Mouse (Mus musculus) frontal cortex, postnatal 10 days (tissue): ENCODE data around the gene Numb.

Experiments
- DNase-seq, 2 experiments: peaks; one replicate each; pipeline ENCODE4 v3.0.0; 2022; ENCODE audit warnings: low spot score in 2 of 2, mixed read lengths in 1 of 2

Gene Numb

DNA sequence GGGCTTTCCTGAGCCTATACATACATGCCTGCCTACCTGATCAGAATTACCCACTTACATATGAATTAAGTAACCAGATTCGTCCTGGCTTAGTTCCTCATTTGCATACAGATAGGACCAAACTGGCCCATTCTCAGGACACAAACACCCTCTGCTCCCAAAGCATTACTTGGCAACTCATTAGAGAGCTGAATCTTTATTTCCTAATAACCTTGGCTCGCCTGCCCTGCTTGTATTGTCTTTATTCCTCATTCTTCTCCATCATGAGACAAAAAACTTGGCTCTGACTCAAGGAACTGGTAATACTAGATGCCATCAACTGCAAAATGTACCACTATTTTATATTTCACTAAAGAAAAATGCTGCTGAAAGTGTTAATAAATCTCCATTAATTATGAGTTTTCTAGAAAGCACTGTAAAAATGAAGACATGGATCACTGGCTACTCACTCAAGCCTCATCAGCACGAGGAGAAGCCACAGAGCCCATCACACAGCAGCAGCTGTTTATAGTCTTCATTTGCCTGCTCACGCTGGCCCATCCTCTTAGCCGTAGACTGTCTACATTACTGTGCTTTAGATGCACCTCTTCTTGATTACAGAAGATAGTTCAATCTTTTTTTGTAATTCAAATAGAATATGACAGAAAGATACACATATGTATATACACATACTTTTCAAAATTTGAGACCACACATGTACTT, 69.1 kb downstream of the Numb start:
- no peak for DNase-seq

DNA sequence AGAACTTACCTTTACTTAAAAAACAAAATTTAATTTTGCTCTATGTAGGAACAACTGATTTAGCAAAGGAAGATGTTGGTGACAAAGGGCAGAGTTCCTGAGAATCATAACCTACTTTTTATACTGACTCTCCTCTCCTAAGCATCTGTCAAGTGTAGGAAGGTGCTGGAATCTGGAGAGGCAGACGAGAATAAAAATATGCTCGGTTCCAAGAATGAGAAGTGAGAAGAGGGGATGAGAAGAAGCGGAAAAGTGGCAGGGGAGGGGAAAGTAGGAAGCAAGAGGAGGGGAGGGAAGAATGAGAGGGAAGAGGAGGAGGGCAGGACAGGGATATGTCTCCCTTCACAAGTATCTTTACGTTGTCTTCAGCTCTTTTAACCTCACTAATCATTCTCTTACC, 71.4 kb downstream of the Numb start:
- no peak for DNase-seq

DNA sequence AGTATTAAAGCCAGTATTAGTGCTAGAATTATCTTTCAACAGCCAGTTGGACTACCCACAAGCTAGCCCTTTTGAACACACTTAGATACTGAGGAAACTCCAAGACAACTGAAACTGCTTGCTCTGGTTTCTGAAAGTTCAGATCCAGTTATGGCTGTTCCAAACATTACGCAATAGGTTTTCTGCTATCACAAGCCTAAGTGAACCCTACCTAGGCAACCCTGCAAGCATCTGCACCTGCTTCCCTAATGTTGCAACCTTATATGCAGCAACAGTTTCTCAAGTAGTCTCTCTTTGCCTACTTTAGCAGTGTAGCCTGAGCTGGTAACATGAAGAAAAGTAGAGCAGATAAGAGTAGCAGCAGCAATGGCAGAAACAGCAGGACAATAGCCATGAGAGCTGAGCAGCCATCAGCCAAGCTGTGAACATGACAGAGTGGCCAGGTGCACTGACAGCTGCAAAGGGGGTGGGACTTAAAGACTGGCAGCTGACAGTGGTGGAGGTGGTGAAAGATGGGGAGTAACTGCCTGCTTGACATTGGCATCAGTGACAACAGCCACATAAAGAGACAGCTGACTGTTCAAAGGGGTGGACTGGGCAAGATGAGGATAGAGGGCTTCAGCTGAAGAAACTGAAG, 73.0 kb downstream of the Numb start:
- DNase-seq: no peak

DNA sequence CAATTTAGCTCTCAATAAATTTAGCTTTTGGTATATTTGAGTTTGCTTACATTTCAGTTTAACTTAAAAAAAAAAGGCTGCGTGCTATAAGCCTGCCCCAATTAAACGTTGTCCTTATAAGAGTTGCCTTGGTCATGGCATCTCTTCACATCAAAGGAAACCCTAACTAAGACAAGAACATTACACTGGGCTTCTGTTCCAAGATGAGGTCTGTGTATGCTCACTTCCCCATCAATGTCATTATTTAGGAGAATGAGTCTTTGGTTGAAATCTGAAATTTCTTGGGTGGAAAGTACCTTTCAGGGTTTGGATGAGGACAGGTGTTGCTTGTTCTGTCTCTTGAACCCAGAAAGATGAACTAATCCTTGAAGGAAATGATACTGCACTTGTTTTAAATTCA, 73.9 kb downstream of the Numb start:
- no peak for DNase-seq

DNA sequence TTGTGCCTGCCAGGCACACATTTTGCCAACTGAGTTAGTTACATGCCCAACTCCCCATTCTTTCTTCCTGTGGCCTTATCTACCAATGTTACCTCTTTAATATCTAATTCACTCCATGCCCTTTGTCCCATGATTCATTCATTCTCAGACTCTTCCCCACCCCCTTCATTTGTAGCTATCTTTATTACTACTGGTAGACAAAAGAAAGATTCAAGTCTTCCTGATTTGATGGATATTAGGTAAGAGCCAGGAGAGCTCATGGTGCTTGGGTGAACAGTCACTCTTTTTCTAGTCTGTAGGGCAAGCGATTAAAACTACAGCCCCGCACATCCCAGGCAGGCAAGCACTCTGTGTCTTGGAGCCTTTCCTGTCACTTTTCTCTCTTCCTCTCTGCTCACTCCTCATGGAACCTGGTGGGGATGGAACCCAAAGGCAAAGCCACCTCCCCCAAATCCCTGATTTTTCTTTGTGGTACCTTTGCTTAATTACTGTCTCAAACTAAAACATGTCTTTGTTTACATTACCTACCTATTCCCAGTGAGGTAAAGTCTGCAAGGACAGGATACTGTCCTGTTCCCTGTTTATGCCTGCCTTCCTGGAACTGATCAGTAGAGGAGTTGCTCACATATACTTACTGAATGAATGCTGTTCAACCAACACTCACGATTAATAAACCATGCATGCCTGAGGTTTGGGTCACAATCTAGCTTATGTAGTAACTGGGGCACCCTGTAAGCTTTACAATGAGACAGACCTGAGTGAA, 78.9 kb downstream of the Numb start:
- no peak for DNase-seq

DNA sequence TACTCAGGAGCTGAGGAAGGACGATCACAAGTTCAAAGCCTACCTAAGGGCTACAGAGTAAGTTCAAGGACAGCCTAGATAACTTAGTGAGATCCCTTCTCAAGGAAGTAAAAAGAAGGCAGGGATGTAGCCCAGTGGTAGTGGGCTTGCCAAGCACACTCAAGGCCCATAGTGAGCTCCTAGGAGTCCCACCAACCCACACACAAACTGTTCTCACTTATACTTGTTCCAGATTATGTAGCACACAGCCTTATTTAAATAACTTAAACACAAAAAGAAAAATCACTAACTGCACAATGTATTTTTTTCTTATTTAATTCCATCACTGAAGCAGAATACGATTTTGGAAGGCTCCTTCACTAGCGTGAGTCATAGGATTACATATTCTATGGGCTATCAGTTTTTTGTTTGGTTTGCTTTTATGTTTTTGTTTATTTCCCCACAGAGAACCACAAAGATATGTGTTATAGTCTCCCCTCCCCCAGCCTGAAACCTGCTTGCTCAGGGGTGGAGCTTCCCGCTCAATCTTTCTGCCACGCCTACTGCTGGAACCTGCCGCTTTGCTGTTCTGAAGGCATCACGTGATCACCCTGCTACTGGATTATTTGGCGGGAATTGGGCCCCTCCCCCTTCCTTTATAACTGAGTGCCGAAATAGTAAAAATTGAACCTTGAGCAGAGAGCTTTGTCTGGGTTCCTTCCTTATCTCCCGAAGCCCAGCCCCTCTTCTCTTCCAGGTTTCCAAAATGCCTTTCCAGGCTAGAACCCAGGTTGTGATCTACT, 80.1 kb downstream of the Numb start:
- no peak for DNase-seq

DNA sequence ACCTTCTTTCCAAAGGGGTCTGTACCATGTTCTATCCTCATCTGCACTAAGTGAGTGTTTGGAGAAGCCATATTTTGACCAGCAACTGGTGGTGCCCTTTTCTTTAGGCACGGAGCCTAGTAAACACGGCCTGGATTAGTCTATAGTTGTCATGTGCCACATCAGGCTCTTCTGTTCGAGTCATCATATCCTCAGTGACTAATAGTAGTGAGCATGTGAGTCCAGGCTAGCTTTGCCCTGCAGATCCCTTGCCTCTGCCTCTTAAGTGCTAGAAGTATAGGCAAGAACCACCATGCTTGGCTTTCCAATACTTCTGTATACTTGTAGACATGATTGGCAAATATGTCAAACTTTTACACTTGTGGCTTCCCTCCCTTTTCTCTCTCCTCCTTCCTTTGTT, 87.8 kb downstream of the Numb start:
- no peak for DNase-seq

DNA sequence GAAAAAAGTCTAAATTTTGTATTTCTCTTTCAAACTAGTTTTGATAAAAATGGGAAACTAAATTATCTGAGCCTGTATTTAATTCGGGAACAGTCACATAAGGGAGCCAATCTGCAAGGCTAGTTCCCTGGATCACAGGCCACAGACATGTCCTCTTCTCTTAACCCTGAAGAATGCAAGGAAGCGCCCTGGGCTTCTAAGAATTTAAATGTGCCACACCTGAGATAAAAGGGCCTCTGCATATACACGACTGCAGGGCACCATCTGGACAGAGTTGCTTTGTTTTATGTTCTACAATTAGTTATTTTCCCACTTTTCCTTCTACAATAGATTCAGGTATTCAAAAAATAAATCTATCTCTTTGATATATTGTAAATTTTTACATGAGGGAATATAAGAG, 91.3 kb downstream of the Numb start:
- no peak for DNase-seq

DNA sequence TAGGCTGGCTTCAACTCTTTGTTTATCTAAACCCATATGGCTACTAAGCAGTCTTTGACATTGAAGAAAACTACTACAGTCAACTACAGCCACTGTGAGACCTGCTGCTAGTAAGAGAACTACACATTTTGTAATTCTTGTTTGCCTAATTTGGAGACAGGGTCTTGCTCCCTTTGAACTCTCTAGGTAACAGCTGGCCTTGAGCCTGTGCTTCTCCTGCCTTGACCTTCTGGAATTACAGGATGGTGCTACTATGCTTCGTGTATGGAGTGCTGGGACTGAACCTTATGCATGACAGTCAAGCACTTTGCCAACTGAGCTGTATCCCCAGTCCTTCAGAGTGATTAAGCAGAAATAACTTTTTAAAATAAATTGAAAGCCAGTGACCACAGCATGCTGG, 105.1 kb downstream of the Numb start:
- no peak for DNase-seq

DNA sequence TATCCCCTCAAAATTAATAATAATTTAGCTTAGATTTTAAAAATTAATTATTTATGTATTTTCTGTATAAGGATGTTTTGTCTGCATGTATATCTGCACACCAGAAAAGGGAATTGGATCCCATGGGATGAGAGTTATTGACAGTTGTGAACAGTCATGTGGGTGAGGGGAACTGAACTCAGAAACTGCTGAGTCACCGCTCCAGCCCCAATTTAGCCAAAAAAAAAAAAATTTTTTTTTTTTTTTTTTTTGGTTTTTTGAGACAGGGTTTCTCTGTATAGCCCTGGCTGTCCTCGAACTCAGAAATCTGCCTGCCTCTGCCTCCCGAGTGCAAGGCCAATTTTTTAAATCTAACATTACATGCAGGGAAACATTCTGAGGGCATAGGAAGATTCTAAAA, 109.8 kb downstream of the Numb start:
- no peak for DNase-seq

DNA sequence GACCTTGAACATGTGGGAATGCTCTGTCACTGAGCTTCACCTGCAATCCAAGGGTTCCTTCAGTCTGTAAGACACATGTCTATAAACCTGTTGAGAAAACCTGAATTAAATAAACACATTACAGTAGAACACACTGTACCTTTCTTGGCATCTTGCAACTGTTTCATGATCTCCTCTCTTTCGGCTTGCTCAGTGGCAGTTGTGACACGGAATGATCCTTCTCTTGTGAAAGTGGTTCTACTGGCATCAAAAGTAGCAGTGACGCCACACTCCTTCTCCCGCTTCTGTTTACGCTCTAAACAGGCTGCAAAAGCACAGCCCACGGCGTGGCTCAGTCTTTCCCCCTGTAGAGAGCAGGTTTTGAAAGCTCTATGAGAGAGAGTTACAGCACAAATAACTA, 118.1 kb downstream of the Numb start:
- DNase-seq: no peak

DNA sequence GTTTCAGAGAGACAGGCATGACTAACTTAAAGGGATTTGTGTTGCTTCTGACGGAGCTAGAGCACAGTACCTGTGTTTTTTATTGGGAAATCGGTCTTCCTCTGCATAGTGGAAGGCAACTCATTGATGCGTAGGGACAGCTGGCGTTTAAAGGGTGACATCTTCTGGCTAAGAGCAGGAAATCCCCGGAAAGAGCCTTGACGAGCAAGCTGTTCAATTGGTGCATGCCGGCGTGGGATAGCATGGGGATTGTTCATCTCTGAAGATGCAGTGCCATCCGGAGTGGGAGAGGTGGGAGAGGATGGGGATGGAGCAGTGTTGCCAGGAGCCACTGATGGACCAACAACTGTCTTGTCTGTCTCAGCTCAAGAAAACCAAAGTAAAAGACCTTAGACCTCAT, 120.8 kb downstream of the Numb start:
- DNase-seq: no peak

DNA sequence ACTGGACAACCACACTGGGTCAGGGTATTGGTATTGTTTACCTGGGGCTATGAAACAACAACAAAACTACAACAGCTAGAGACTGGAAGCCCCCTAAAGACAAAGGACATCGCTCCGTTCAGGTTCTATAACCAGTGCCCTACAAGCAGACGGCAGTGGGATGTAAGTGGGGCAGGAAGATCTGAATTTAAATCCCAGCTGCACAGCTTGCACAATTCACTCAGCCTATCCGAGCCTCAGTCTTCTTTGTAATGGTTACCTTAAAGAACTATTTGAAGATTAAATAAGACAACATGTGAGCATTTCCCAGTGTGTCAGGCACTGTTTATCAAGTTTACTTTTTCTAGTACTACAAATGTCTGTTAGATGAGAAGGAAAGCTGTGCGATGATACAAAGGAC, 123.4 kb downstream of the Numb start:
- DNase-seq: peak in 1 of 2 experiments; percentile 1

DNA sequence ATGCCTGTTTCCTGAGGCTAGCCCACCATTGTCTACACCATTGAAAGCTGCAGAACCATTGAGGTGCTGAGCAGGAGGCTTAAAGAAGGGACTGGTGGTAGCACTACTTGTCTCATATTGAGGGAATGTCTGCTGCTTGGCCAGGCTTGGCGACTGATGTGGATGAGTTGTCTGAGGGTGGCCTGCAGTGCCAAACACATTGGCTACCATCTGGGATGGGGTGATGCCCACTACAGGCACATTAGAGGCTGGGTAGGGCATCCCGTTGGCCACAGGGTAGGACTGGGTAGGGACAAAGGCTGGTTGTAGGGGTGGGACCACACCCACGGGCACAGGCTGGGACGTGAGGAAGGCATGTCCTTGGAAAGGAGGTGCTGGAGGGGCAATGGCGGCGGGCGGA, 126.1 kb downstream of the Numb start:
- peak in 1 of 2 experiments; percentile 5 for DNase-seq

DNA sequence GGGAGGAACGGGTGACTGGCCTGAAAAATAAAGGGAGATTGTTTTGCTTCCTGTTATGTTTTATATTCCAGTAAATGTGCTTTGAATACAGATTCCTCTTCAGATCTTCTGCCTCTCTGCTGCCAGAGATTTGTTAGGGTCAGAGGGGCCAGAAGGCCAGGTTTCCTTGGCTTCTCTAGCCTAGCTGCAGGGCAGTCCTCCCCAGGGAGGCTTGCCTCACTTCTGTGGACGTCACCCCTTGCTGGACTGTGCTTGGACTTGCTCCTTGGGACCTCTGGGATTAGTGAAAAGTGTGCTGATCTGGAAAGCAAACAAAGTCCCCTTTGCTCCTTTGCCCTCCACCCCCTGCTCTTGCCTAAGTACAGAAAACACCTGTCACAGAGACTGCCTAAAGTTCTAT, 126.7 kb downstream of the Numb start:
- DNase-seq: peak in 1 of 2 experiments; percentile 3

DNA sequence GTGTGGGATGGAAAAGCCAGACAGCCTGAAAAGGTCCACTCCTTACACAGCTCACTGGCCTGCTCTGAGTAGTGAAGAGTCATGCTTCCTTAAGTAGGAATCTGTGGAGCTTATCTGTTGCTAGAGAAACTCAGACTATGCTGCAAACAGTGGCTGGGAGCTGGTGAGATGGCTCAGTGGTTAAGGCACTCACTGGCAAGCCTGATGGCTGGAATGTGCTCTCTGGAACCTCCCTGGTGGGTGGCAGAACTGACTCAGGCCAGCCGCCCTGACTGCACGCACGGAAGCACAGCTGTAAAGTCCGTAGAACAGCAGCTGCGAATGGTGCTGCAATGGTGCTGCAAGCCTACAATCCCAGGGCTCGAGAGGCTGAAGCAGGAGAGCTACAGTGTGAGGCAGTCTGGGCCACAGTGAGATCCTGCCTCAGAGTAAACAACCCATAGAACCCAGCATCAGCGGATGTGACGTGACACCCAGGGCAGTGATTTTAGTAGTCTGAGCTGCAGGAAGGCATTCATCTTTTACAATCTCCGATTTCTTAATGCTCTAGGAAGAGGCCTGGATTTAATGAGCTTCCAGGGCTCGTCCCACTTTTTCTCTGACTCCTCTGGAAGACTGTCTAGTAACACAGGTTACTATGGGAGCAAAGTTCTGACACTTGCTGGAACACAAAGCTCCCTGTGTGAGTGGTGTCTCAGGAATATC, 128.9 kb downstream of the Numb start:
- no peak for DNase-seq

DNA sequence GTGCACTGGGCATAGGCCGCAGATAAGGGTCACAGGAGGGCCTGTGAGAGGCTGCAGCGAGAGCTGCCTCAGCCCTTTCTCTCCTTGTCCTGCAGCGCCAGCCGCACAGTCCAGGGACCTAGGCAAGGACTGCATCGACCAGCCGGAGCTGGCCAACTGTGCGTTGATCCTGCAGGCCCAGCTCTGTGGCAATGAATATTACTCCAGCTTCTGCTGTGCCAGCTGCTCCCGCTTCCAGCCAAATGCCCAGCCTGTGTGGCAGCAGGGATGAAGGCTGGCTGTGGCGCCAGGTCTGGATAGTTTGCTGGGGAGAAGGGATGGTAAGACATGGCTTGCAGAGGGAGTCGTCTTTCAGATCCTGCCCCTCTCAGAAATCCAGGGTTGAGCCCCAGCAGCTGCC, 130.0 kb downstream of the Numb start:
- no peak for DNase-seq

DNA sequence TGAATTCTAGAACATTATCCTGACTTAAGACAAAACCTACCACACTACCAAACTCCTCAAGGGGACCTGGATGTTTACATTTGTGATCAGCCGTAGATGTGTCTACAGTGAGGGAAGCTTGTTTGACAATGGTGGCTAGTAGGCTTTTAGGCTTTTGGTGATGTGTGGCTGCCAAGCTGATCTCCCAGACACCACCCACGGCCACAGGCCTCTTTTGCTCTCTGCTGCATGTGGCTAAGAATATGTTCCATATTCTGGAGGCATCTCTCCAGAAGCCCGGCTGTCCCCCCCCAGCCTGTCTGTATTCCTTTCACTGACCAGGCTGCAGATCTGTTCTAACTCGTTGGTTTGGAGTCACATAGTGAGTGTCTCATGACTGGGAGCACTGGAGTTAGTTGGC, 131.0 kb downstream of the Numb start:
- no peak for DNase-seq

DNA sequence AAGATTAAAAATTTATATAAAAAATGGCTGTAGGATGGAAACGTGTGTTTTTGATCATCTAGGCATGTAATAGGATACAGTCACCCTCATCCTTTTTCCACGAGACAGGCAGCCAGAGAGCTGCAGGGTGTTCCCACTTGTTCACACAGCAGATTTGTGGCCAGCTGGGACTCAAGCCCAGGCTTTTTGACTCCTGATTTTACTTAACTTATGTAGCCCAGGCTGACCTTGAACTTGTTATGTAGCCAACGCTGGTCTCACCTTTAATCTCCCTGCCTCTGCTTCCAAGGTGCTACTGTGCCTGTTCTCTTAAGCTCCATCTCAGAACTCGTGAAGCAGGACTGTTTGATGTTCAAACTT, 132.0 kb downstream of the Numb start:
- no peak for DNase-seq

DNA sequence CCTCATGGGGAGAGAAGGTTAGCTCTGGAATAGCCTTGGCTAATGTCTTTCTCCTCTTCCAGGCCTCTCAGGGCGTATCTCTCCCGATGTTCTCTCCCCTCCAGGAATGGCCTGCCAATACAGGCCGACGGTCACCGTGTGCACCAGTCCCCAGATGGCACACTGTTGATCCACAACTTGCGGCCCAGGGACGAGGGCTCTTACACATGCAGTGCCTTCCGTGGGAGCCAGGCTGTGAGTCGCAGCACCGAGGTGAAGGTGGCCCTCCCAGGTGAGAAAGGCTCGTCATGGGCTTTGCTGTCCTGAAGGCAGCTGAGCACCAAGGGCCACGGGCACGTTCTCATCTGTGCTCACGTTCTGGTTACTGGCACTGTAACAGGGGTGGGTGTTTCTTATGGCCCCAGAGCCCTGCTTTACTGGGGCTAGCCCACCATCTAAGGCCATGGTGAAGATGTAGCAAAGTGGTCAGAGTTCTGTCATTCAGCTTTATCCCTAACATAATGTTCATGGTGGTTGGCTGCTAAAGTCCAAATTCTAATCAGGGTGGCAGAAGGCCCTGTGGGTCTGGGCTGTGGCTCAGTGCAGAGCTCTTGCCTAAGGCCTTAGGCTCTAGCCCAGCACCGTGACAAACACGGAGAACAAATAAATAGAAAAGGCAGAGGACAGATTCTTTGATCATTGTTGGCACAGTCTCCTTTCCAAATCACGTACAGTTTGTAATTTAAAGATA, 132.5 kb downstream of the Numb start:
- no peak for DNase-seq

DNA sequence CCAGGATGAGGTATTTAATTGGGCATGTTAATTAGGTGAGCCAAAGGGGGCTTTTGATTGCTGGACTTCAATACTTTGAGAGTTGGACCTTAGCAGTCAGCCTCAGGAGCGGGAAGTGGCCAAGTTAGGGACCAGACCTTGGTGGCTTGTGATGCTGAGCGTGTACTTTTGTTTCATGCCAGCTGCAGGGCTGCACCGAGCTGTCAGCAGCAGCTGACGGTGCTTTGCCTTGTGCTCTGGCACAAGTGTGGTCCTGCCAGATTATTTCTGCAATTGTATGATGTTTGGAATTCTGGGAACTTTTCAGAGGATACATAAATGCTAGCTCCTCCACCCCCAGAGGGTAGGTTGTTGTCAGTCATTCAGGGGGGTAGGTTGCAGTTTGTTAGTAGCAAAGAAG, 136.4 kb downstream of the Numb start:
- DNase-seq: no peak
